Mouse (Mus musculus) limb, embryonic 15.5 days (tissue): ENCODE data around the gene Gm3839. TPM values are rescaled to one million over a fixed set of nuclear protein-coding genes. Genes with fewer than 3 reads are reported as not detected.

Experiments used
- microRNA-seq: library from miRNA; unstranded; fragments of <30 nt; microRNA quantifications from one replicate; pipeline ENCODE4, GENCODE M21; 2016
- polyA plus RNA-seq: library from polyadenylated mRNA; unstranded; fragments of >200 nt; fragmentation: Nextera tagmentation; extraction: Ambion mirVana; gene quantifications from 2 replicates; pipeline ENCODE4 v1.2.1, GENCODE M21; 2015

The Gm3839 gene
- polyA plus RNA-seq, 1 experiment from 2014 or later, result 1.5 TPM

Small RNA genes lying within 50 kb of the gene (microRNA-seq; reads per million reads assigned to microRNA genes)
- not detected for gene Mir5124b

Other genes with a start within 250 kb of the Gm3839 start
- 5.2 and 6.3 TPM in 2 replicates for gene Fhit, start 194.7 kb downstream of the Gm3839 start, polyA plus RNA-seq
- 23.6 and 27.3 TPM in 2 replicates for gene Ptprg, start 196.8 kb upstream of the Gm3839 start, polyA plus RNA-seq